Mouse (Mus musculus) E14TG2a.4 (cell line): ENCODE measurements at regions not wholly inside any gene's neighbourhood (a gene's known extent, or its start where the extent isn't known, plus 50 kb on each side); places are given as distances from the start of the nearest gene placed in this dataset.

ENCODE experiments used
- H3K27me3 ChIP-seq: 2 replicates; pipeline ENCODE4 v1.6.1; 2014; ENCODE audit warnings: low read length, control low read depth; ENCODE audit not compliant: insufficient read depth
- H3K36me3 ChIP-seq: 2 replicates; pipeline ENCODE4 v1.6.1; 2014; ENCODE audit warnings: low read length, control low read depth; ENCODE audit not compliant: insufficient read depth
- H3K4me1 ChIP-seq: replicated peaks from 2 replicates; pipeline ENCODE4 v1.6.1; 2014; ENCODE audit warnings: low read depth, low read length, control low read depth
- H3K4me3 ChIP-seq: replicated peaks from 2 replicates; pipeline ENCODE4 v1.5.1; 2014; ENCODE audit warnings: mild to moderate bottlenecking, low read length
- H3K9me3 ChIP-seq: 2 replicates; pipeline ENCODE4 v1.6.1; 2014; ENCODE audit warnings: low read length, control low read depth
- CTCF ChIP-seq: conservative IDR thresholded peaks from 2 replicates; pipeline ENCODE4 v1.5.1; 2014; ENCODE audit warnings: low read length
- NANOG ChIP-seq: IDR thresholded peaks from 2 replicates; pipeline ENCODE4 v1.6.1; 2014; ENCODE audit warnings: borderline replicate concordance, low read length, mixed read lengths
- POU5F1 ChIP-seq: IDR thresholded peaks from 2 replicates; pipeline ENCODE4 v1.6.1; 2014; ENCODE audit warnings: low read length, borderline replicate concordance

DNA sequence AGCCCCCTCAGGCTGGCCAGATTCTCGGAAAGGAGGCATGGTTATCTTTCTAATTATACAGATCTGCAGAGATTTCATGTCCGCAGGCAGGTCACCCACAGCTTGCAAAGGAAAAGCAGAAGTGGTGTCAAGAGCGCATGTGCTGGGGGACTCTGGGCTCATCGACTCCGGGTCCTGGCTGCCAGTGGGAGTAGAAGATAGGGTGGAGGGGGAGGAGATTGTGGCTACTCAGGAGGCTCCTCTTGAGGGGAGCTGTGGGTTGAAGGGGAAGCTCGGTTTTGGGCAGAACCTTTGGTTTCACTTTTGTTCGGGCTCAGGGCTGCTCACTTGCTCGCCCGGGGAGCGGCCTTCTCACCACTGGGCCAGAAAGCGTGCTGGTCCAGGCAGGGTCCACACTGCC, 2099.9 kb downstream of the A830018L16Rik start:
- H3K4me3 ChIP-seq: no peak overlapping the region
- no peaks in the 10 kb centered on the region for H3K4me1 ChIP-seq
- H3K36me3 ChIP-seq: no peaks in the 10 kb centered on the region
- TF ChIP-seq NANOG (no peak), CTCF (no peak), POU5F1 (no peak)
- peaks cover 70% of the 10 kb centered on the region for H3K9me3 ChIP-seq
- no peaks in the 10 kb centered on the region for H3K27me3 ChIP-seq
